Mouse (Mus musculus) adrenal gland, adult 18-20 months (tissue): ENCODE measurements around the gene Inpp5f. TPM values are rescaled to one million over a fixed set of nuclear protein-coding genes. Genes with fewer than 3 reads are reported as not detected.
"Not testable (repeated sequence)": the region's sequence is repeated elsewhere in the genome, so short reads cannot be mapped to it uniquely, and the experiment has no call there.

Experiments used
- DNase-seq, 2 experiments: peaks; one replicate each; pipeline ENCODE4 v3.0.0; 2021 to 2022; ENCODE audit warnings: low spot score in 2 of 2
- long read RNA-seq, 2 experiments: library from polyadenylated mRNA; stranded (forward); transcript quantifications; one replicate each; pipeline ENCODE4 v2.0.0; 2021
- total RNA-seq, 2 experiments: library from RNA; stranded (reverse); gene quantifications; 1 replicate in 1 of 2; 2 replicates in 1 of 2; pipeline ENCODE4 v1.2.3; 2021

Inpp5f gene
- 10 to 100 TPM; 14.9 to 19.0 TPM for total RNA-seq
- long read RNA-seq, experiment 1, full-length matches to known transcripts: 6 of 7 reads
- long read RNA-seq, experiment 1, partial matches to known transcripts: 0 of 7 reads
- long read RNA-seq, experiment 1, other reads (novel, unspliced or antisense): 1 of 7 reads
- long read RNA-seq, experiment 2, full-length matches to known transcripts: 7 of 30 reads
- long read RNA-seq, experiment 2, partial matches to known transcripts: 10 of 30 reads
- long read RNA-seq, experiment 2, other reads (novel, unspliced or antisense): 13 of 30 reads

DNA sequence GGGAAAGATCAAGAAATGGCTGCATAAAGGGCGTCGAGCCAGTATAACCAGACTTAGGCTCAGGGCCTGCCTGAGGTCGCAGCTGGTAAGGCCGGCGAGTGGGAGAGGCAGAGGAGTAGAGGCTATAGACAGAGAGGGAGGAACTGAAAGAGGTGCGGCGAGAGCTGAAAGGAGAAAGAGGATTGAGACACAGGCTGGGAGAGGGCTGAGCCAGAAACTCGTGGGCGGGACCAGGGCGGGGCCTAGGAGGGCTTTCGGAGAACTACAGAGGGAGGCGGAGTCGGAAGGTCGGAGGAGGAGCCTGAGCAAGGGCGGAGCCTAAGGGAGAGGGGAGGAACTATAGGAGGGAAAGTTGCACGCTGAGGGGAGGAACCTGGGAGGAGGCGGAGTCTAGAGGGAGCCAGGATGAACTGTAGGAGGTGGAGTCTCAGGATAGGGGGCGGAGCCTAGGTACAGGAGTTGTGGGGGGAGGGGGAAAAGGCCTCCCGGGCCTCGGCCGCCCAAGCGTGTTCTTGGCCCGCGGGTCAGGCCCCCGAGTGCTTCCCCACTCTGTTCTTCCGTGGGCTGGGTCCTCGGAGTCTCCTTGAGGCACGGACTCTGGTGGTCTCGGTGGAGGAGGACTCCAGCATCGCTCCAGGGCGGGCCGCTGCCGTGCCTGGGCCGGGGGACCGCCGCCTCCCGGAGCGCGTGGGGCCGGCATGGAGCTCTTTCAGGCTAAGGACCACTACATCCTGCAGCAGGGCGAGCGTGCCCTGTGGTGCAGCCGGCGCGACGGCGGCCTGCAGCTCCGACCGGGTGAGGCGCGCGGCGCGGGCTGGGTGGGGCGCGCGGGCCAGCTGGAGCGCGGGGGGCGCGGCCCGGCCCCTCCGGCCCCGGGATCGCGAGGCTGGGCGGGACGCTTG, at the start of gene Inpp5f:
Inpp5f (plus strand) TSS at position 432 of the 902 bp plus-strand sequence.
- DNase-seq: peak; percentile 95 to 96

DNA sequence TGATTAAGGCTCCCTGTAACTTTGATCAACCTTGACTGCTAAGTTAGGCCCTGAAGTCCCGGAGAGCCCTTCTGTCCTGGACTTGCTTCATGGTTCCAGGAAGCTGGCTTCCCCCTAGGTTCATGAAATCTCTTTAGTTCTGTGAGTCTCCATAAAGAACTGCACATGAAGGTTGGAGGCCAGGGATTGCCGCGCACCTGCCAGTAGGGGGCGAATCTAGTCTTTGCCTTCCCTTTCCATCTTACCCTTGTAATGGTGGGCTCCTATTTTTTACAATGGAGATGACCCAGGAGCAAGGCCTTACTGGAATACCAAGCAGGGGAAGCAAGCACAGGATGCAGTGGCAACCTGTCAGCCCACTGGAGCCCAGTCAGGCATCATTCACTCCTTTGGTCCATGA, 47.8 kb upstream of the Inpp5f start:
- no peak for DNase-seq

- DNase-seq: no peak
These were observed 44.8 kb upstream of the Inpp5f start for GRCm38 (mm10) chr7:128566311-128566710.

GRCm38 (mm10) chr7:128567561-128568244, 43.4 kb upstream of the Inpp5f start:
- no peak for DNase-seq

DNA sequence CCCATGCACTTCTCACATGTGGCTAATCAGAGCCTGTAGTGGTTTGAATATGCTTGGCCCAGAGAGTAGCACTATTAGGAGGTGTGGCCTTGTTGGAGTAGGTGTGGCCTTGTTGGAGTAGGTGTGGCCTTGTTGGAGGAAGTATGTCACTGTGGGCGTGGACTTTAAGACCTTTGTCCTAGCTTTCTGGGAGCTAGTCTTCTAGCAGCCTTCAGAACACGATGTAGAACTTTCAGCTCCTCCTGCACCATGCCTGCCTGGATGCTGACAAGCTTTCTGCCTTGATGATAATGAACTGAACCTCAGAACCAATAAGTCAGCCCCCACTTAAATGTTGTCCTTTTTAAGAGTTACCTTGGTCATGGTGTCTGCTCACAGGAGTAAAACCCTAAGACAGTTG, 41.7 kb upstream of the Inpp5f start:
- DNase-seq: not testable (repeated sequence)

DNA sequence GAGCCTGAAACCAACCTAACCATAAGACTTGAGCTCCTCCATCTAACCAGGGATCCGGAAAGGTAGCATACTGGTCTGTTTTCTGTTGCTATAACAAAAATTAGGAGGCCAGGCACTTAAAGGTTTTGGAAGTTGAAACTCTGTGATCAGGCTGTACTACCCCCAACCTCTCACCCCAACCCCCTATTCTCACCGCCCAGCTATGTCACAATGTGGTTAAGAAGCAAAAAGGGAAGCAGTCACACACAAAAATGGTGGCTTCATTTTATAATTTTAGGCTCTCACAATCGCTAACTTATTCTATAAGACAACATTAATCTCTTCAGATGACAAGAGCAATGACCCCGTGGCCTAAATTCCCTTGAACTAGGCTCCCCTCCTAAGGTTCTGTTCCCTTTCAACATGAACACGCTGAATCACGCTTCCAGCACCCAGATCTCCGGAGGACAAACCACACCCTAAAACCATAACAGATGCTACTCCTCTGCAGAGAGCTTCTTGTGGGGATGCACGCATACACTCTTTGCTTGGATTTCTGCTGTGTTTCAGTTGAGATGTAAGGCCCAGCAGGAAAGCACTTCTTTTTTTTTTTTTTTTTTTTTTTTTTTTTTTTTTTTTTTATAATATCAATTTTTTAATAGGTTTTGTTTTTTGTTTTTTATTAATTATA, 41.0 kb upstream of the Inpp5f start:
- no peak for DNase-seq

GRCm38 (mm10) chr7:128570657-128571056, 40.5 kb upstream of the Inpp5f start:
- not testable (repeated sequence) for DNase-seq

- no peak for DNase-seq
These were observed 39.1 kb upstream of the Inpp5f start for GRCm38 (mm10) chr7:128572030-128572429.

- DNase-seq: no peak
These were observed 35.9 kb upstream of the Inpp5f start for GRCm38 (mm10) chr7:128575211-128575610.

DNA sequence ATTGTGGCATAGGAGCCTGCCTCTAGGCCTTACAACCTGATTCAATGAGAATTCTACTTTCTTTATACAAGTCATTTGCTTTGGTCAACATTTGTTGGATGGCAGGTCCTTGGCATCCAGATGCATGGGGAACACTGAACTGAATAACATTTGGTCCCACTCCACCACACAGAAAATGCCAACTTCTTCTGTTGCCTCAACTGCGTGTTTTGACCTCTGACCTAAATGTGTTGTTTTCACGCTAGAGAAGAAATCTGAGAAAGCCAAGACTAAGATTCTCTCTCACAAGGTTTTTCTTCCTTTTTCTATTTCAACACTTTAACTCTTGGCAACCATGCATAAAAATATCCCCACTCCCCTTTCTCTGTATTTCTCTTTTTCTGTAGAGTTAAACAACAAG, 35.3 kb upstream of the Inpp5f start:
- DNase-seq: no peak

DNA sequence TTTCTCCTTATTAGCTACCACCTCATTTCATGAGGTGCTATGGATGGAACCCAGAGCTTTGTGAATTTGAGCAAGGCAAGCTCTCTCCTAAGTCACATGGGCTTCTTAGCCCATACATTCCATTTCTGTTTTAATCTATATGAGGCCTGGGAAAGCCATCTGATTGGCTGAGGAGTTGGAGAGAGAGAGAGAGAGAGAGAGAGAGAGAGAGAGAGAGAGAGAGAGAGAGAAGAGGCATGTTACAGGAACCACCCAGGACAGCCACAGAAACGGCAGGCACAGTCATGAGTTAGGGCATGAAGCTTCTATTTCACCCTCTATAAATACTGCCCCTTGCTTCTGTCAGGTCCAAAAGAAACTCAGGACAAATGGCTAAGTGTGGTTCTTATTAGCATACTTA, 33.5 kb upstream of the Inpp5f start:
- no peak for DNase-seq

DNA sequence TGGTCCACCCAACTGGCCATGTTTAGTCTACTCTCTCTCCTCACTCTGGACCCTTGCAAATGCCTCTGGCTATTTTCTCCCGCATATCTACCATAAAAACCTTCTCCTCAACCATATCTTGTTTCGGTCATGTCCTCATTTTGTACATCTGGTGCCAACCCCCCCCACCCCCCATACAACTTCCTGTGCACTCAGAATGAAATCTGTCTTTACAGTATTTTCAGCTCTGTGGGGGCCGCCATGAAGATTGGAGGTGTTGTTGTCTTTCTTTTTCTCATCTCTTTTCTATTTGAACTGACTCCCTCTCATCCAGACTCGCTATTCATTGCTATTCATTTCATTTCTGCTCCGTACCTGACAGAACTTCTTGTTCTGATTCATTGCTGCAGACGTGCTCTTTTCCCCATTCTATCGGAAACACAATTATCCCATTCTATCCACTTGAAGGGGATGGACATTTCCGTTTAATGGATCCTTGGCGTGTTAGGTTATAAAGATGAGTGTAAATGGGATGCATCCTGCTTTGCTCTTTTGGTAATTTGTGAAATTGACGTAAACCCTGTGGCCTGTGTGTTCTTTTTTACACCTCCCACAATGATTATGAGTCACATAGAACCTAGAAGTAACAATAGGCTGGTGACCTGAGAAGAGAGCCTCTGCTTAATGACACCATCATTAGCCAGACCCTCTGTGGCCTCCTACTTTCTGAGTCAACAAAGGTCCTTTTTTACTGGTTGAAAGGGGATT, 32.8 kb upstream of the Inpp5f start:
- DNase-seq: no peak

DNA sequence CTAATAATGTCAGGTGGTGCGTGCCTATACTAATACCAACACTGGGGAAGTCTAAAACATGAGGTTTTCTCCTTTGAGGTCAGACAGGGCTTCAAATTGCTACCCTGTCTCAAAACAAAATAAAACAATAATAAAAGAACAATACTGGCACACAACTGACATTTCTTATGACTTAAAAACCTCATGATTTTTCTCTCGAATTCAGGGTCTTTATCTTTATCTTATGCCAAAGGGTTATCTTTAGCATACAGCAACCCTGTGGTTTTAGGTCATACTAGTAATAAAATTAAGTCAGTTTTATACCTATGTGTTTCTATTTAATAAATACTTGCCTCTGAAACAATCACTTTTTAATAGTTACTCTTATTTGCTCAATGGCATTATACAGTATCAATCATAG, 31.7 kb upstream of the Inpp5f start:
- no peak for DNase-seq

GRCm38 (mm10) chr7:128580318-128580717, 30.8 kb upstream of the Inpp5f start:
- no peak for DNase-seq

GRCm38 (mm10) chr7:128581864-128582484, 29.2 kb upstream of the Inpp5f start:
- DNase-seq: no peak

DNA sequence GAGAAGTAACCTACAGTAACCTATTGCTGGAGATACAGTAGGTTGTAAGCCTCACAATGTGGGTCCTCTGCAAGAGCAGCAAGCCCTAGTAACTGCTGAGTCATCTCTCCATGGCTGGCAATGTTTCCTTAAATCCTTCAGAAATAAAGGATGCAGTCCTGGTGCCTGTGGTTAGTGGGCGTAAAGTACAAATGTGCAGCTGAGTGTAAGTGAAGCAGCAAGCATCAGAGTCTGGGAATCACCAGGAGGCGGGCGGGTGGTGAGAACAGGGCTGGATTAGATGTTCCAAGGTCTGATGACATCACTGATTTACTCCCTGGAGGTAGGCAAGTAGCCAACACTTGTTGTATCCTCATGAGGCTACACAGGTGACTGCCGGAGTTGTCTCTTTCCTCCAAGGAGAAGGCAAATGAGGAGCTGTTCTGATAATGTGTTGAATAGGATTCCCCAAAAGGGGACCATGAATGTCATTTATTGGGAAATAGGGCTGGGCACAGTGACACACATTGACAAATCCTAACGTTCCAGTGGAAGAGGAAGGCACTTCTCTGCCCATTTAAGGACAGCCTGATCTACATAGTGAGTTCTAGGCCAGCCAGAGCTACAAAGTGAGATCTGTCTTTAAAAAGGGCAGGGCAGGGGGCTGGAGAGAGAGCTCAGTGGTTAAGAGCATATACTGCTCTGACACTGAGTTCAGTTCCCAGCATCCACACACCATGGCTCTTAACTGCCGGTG, 27.7 kb upstream of the Inpp5f start:
- DNase-seq: peak in 1 of 2 experiments; percentile 20

DNA sequence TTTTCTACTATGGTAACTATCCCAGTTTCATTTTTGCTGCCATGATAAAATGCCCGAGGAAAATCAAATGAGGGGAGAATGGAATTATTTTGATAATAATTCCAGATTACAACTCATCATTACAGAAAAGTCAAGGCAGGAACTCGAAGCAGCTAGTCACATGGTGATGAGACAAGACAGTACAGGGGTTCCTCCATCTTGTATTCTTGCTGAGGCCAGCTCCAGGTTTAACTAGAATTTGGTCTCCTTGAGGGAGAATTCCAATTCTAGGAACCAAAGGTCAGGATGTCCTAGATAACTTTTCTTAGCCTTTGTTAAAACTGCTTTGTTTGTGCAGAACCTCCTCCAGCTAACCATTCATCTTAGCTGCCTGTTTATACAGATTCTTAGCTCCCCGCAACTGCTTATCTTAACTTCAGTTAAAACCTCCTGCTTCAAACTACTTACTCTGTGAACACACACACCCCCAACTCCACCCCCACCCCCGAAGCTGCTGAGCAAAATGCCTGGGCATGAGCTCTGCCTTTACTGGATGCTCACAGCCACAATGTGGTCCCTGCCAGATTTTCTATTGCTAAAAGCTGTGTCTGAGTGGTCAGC, 23.7 kb upstream of the Inpp5f start:
- DNase-seq: no peak

DNA sequence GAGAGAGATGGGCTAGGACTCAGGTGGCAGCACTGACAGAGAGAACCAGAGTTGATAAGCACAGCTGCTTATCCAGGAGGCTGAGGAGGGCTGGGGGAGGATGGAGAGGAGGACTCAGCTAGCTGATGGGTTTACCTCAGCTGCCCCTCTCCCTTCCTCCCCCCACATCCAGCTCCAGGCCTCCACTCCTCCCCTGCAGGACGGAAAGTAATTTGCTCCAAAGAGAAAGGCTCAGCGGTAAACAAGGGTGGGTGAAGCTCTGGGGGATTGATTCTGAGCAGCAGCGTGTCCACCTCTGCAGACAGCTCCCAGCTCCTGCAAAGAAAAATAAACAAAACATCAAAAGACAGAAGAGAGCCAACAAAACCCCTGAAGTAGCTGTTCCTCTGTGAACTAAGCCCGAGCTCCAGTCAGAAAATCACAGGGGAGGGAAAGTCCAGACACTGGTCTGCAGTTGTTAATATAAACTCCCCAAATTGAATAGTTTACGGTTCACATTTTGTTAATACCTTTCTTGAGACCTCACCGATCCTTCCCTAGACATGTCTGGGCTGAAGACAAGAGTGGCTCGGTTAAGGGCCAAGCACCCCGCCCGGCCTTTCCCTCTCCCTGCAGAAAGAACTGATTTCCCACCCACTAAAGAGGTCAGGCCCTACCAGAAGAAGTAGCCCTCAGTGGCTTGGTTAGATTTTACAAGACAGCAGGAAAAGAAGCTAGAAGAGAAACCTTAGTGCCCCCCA, 19.6 kb upstream of the Inpp5f start:
- DNase-seq: no peak
